Mouse (Mus musculus) gastrocnemius, postnatal 14 days (tissue): ENCODE measurements around the gene Gm21028. TPM values are rescaled to one million over a fixed set of nuclear protein-coding genes. Genes with fewer than 3 reads are reported as not detected.
"Not testable (repeated sequence)": the region's sequence is repeated elsewhere in the genome, so short reads cannot be mapped to it uniquely, and the experiment has no call there.

Experiments used
- DNase-seq: peaks from one replicate; pipeline ENCODE4 v3.0.0; 2021; ENCODE audit warnings: mixed read lengths
- intact Hi-C: fragments of 180-260 bp; cut with DNase I; formaldehyde crosslinking; loops from one replicate; pipeline ENCODE4 v1.15.1; 2025; ENCODE audit warnings: low total_unique reads
- long read RNA-seq, 2 experiments: library from polyadenylated mRNA; stranded (forward); transcript quantifications; one replicate each; pipeline ENCODE4 v2.0.0; 2021
- microRNA-seq, 2 experiments: library from miRNA; unstranded; fragments of <30 nt; microRNA quantifications; one replicate each; pipeline ENCODE4 v1.2.0; 2021
- total RNA-seq, 2 experiments: library from RNA; stranded (reverse); gene quantifications; 2 replicates each; pipeline ENCODE4 v1.2.3; 2021

Gm21028 gene
- total RNA-seq, result not detected
- long read RNA-seq, experiment 1, result 0 reads
- long read RNA-seq, experiment 2, result 0 reads

GRCm38 (mm10) chr7:42578488-42578887, at the start of gene Gm21028:
TSS of gene Gm21028 (minus strand) at chr7:42578588.
- intact Hi-C loops, result no loop called here
- no peak for DNase-seq

- intact Hi-C loops, DNase-seq: not testable (repeated sequence)
Observed at GRCm38 (mm10) chr7:42595666-42596065, 17.3 kb upstream of the Gm21028 start.

GRCm38 (mm10) chr7:42592413-42592812, 14.0 kb upstream of the Gm21028 start, which contains the start of gene Zfp977:
TSS of gene Zfp977 (minus strand) at chr7:42592547.
- intact Hi-C loops, result not testable (repeated sequence)

GRCm38 (mm10) chr7:42591311-42591710, 12.9 kb upstream of the Gm21028 start:
- intact Hi-C loops, DNase-seq: not testable (repeated sequence)

More at GRCm38 (mm10) chr7:42592413-42592812, 14.0 kb upstream of the Gm21028 start, which contains the start of gene Zfp977:
- DNase-seq, result not testable (repeated sequence)

GRCm38 (mm10) chr7:42551766-42552165, 26.6 kb downstream of the Gm21028 start:
- intact Hi-C loops, result no loop called here
- no peak for DNase-seq

Small RNA genes lying within 50 kb of the gene (microRNA-seq; reads per million reads assigned to microRNA genes)
- gene Gm24938, result 0 reads per million in 2 experiments

Other genes starting within 250 kb of the Gm21028 start
- not detected for gene 4933421I07Rik, start 130.5 kb downstream of the Gm21028 start, total RNA-seq
- 1 to 10 TPM; 5.1 to 7.2 TPM for gene Zfp141, start 72.8 kb downstream of the Gm21028 start, total RNA-seq
- gene Zfp977, start 14.0 kb upstream of the Gm21028 start, total RNA-seq, result under 1 TPM in 1 of 2 experiments, not detected in 1; 0.25 TPM
- under 1 TPM; 0.75 to 0.92 TPM for gene Zfp976, start 64.0 kb upstream of the Gm21028 start, total RNA-seq
- 1 to 10 TPM; 2.9 TPM for gene Zfp975, start 114.2 kb upstream of the Gm21028 start, total RNA-seq
- gene Gm17067, start 148.4 kb upstream of the Gm21028 start, total RNA-seq, result not detected
- not detected for gene Vmn2r62, start 214.9 kb upstream of the Gm21028 start, total RNA-seq